Mouse (Mus musculus): ENCODE measurements around the gene Gm13697. TPM values are rescaled to one million over a fixed set of nuclear protein-coding genes. Genes with fewer than 3 reads are reported as not detected.

The Gm13697 gene
- polyA plus RNA-seq, 1 experiment from 2014 or later, result not detected

DNA sequence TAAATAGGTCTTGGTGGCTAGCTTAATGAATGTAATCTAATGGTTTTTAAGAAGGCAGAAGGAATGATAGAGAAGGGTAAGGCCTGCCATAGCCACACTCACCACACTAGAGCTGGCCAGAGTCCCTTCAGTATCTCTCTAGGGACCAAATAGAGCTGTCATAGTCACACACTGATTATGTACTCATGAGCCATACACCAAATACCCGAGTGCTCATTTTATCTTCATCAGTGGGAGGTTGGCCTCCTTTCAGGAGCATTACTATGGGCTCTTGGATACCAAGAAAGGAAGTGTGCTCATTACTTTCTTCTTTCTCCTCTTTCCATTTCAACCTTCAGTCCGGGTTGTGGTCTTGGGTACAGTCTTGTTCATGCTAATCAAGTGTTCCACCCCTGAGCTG is 37.4 kb downstream of the Gm13697 start:
- Histone ChIP-seq H3K4me1 (replicated peaks; ENCODE audit: control insufficient read depth, insufficient read depth, low read length) (no peaks in the 10 kb centered on the region), H3K4me2 (ENCODE audit: low read depth, low read length, severe bottlenecking) (no peak overlapping the region), H3K4me3 (ENCODE audit: low read depth, low read length) (no peak overlapping the region), H3K27ac (ENCODE audit: low read depth, low read length) (no peak overlapping the region), H3K27me3 (ENCODE audit: control insufficient read depth, insufficient read depth, low read length) (no peaks in the 10 kb centered on the region), H3K9ac (ENCODE audit: low read length) (no peak overlapping the region), H3K36me3 (ENCODE audit: control insufficient read depth, insufficient read depth, low read length) (no peaks in the 10 kb centered on the region), H3K9me3 (ENCODE audit: control insufficient read depth, low read length) (no peaks in the 10 kb centered on the region)
- WGBS, result 87% methylated on average over 2 of the region's 2 CpGs
- no peak for ATAC-seq (replicated peaks; ENCODE audit: low FRiP score)
- no peak for DNase-seq (ENCODE audit: low spot score)

DNA sequence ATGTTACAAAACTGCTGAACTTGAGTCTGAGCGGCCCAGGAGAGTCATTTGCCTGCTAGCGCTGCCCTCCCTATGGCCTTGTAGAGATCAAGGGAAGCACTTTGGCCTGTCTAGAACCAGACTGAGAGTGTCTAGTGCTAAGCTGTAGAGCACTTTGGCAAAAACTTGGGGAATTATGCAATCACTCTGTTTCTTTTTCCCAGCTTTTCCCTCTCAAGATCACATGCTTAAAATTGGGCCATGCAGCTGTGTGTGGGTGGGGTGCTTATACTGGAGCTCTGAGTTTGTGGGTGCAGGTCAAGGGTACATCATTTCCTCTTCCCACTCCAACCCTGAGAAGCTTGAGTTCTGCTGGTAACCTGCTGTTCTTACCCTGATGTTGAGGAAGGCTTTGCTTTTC is 38.4 kb downstream of the Gm13697 start:
- Histone ChIP-seq H3K4me3 (ENCODE audit: low read depth, low read length) (no peak overlapping the region), H3K27me3 (ENCODE audit: control insufficient read depth, insufficient read depth, low read length) (no peaks in the 10 kb centered on the region), H3K4me2 (ENCODE audit: low read depth, low read length, severe bottlenecking) (no peak overlapping the region), H3K36me3 (ENCODE audit: control insufficient read depth, insufficient read depth, low read length) (no peaks in the 10 kb centered on the region), H3K9me3 (ENCODE audit: control insufficient read depth, low read length) (no peaks in the 10 kb centered on the region), H3K4me1 (replicated peaks; ENCODE audit: control insufficient read depth, insufficient read depth, low read length) (no peaks in the 10 kb centered on the region), H3K27ac (ENCODE audit: low read depth, low read length) (no peak overlapping the region), H3K9ac (ENCODE audit: low read length) (no peak overlapping the region)
- DNase-seq (ENCODE audit: low spot score) (no peak), ATAC-seq (replicated peaks; ENCODE audit: low FRiP score) (no peak)
- WGBS, result 91% methylated on average over 2 of the region's 2 CpGs

DNA sequence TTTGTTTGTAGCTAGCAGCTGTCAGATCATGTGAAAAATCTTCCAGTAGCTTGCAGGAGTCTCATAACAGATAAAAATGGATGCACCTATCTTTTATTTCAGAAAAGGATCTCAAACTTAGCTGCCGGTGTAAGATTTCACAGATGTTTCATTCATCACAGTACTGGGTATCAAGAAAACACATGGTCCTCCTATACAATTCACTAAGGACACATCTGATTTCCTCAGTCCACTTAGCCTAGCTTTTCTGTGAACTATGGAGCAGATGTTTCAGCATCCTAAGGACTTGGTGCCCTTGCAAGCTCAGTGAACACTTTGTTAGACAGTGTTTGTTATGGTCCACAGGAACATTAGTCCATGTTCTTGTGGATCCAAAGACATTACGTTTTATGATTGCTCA is 38.8 kb downstream of the Gm13697 start:
- H3K4me1 ChIP-seq (replicated peaks; ENCODE audit: control insufficient read depth, insufficient read depth, low read length), result no peaks in the 10 kb centered on the region
- H3K4me3 ChIP-seq (ENCODE audit: low read depth, low read length), result no peak overlapping the region
- WGBS, result 91% methylated on average over 2 of the region's 2 CpGs
- H3K9ac ChIP-seq (ENCODE audit: low read length), result no peak overlapping the region
- no peaks in the 10 kb centered on the region for H3K9me3 ChIP-seq (ENCODE audit: control insufficient read depth, low read length)
- no peaks in the 10 kb centered on the region for H3K36me3 ChIP-seq (ENCODE audit: control insufficient read depth, insufficient read depth, low read length)
- ATAC-seq (replicated peaks; ENCODE audit: low FRiP score) (no peak), DNase-seq (ENCODE audit: low spot score) (no peak)
- H3K4me2 ChIP-seq (ENCODE audit: low read depth, low read length, severe bottlenecking), result no peak overlapping the region
- no peaks in the 10 kb centered on the region for H3K27me3 ChIP-seq (ENCODE audit: control insufficient read depth, insufficient read depth, low read length)
- no peak overlapping the region for H3K27ac ChIP-seq (ENCODE audit: low read depth, low read length)

DNA sequence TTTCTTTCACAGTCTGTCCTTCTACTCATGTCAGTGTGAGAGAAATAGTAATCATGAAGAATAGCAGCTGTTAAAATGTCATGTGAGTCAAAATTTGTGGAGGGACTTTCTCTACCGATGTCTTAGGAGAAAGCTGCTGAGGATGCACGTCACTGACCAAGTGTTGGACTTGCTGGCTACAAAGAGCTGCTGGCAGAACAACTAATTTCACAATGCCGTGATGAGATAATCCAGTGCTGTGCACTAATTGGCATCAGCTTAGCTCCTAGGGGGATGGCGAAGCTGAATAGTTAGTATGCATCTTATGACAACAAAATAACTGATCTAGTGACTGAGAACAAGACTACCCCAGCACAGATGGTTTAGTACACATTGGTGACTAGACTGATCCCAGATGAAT is 40.7 kb downstream of the Gm13697 start:
- H3K9me3 ChIP-seq (ENCODE audit: control insufficient read depth, low read length), result no peaks in the 10 kb centered on the region
- no peak overlapping the region for H3K9ac ChIP-seq (ENCODE audit: low read length)
- no peaks in the 10 kb centered on the region for H3K4me1 ChIP-seq (replicated peaks; ENCODE audit: control insufficient read depth, insufficient read depth, low read length)
- H3K27me3 ChIP-seq (ENCODE audit: control insufficient read depth, insufficient read depth, low read length), result no peaks in the 10 kb centered on the region
- H3K36me3 ChIP-seq (ENCODE audit: control insufficient read depth, insufficient read depth, low read length), result no peaks in the 10 kb centered on the region
- H3K4me3 ChIP-seq (ENCODE audit: low read depth, low read length), result no peak overlapping the region
- H3K27ac ChIP-seq (ENCODE audit: low read depth, low read length), result no peak overlapping the region
- ATAC-seq (replicated peaks; ENCODE audit: low FRiP score) (peak; percentile 66), DNase-seq (ENCODE audit: low spot score) (no peak)
- no peak overlapping the region for H3K4me2 ChIP-seq (ENCODE audit: low read depth, low read length, severe bottlenecking)
- WGBS, result 24% methylated on average over 4 of the region's 4 CpGs

DNA sequence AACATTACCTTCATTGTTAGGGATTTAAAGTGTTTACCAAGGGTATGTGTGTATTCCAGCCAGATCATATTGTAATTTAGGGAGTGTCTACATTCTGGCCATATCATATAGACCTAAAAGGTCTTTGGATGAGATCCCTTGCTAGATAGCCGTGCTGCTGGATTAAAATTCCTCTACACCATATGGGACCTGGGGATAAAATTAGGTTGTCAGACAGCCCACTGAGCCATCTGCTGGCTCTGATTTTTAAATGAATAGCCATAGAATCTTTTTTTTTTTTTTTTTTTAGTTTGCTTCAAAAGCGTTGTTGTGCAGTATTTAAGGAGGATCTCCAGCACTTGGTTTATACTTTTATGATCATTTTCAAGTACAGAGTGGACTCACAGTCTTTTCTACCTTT is 48.0 kb downstream of the Gm13697 start:
- Histone ChIP-seq H3K36me3 (ENCODE audit: control insufficient read depth, insufficient read depth, low read length) (no peaks in the 10 kb centered on the region), H3K9me3 (ENCODE audit: control insufficient read depth, low read length) (no peaks in the 10 kb centered on the region), H3K4me3 (ENCODE audit: low read depth, low read length) (no peak overlapping the region), H3K27ac (ENCODE audit: low read depth, low read length) (no peak overlapping the region), H3K4me1 (replicated peaks; ENCODE audit: control insufficient read depth, insufficient read depth, low read length) (no peaks in the 10 kb centered on the region), H3K27me3 (ENCODE audit: control insufficient read depth, insufficient read depth, low read length) (no peaks in the 10 kb centered on the region), H3K9ac (ENCODE audit: low read length) (no peak overlapping the region), H3K4me2 (ENCODE audit: low read depth, low read length, severe bottlenecking) (no peak overlapping the region)
- 89% methylated on average over 2 of the region's 2 CpGs for WGBS
- no peak for DNase-seq (ENCODE audit: low spot score)
- no peak for ATAC-seq (replicated peaks; ENCODE audit: low FRiP score)

DNA sequence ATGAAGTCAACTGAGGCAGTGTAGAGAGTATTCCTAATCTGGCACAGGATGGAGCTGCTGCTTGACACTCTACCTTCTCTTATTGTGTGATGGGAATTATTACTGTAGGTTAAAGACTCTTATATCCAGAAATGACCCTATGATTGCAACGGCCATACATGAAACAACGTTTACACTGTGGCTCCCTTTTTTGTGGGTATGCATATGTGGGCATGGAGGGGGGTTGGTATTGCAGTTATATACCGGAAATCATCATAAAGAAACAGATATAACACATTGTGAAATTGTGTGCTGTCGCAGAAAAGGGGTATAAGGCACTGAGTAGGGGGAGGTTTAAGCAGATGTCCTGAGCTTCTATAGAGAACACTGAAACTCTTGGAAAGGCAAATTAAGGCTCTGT is 51.5 kb downstream of the Gm13697 start:
- no peak overlapping the region for H3K4me3 ChIP-seq (ENCODE audit: low read depth, low read length)
- no peaks in the 10 kb centered on the region for H3K36me3 ChIP-seq (ENCODE audit: control insufficient read depth, insufficient read depth, low read length)
- WGBS, result 89% methylated on average over 4 of the region's 4 CpGs
- no peaks in the 10 kb centered on the region for H3K27me3 ChIP-seq (ENCODE audit: control insufficient read depth, insufficient read depth, low read length)
- no peaks in the 10 kb centered on the region for H3K9me3 ChIP-seq (ENCODE audit: control insufficient read depth, low read length)
- DNase-seq (ENCODE audit: low spot score) (no peak), ATAC-seq (replicated peaks; ENCODE audit: low FRiP score) (no peak)
- no peak overlapping the region for H3K27ac ChIP-seq (ENCODE audit: low read depth, low read length)
- no peaks in the 10 kb centered on the region for H3K4me1 ChIP-seq (replicated peaks; ENCODE audit: control insufficient read depth, insufficient read depth, low read length)
- H3K9ac ChIP-seq (ENCODE audit: low read length), result no peak overlapping the region
- no peak overlapping the region for H3K4me2 ChIP-seq (ENCODE audit: low read depth, low read length, severe bottlenecking)

Other genes starting within 250 kb of the Gm13697 start
- gene Fam171b, start 172.1 kb upstream of the Gm13697 start, polyA plus RNA-seq (2014; fragmentation: Nextera tagmentation; extraction: Ambion mirVana), result 56.6 and 58.9 TPM in 2 replicates
- gene Zswim2, start 43.5 kb upstream of the Gm13697 start, polyA plus RNA-seq (2014; fragmentation: Nextera tagmentation; extraction: Ambion mirVana), result not detected in 2 replicates
- not detected in 2 replicates for gene Gm13698, start 29.1 kb upstream of the Gm13697 start, polyA plus RNA-seq (2014; fragmentation: Nextera tagmentation; extraction: Ambion mirVana)
- not detected in 2 replicates for gene Gm13693, start 23.2 kb upstream of the Gm13697 start, polyA plus RNA-seq (2014; fragmentation: Nextera tagmentation; extraction: Ambion mirVana)
- not detected in 2 replicates for gene Gm13695, start 17.4 kb upstream of the Gm13697 start, polyA plus RNA-seq (2014; fragmentation: Nextera tagmentation; extraction: Ambion mirVana)
- not detected in 2 replicates for gene Gm13696, start 11.6 kb upstream of the Gm13697 start, polyA plus RNA-seq (2014; fragmentation: Nextera tagmentation; extraction: Ambion mirVana)
- gene Gm13694, start 5.8 kb upstream of the Gm13697 start, polyA plus RNA-seq (2014; fragmentation: Nextera tagmentation; extraction: Ambion mirVana), result not detected in 2 replicates
- not detected in 2 replicates for gene Gm13691, start 5.8 kb downstream of the Gm13697 start, polyA plus RNA-seq (2014; fragmentation: Nextera tagmentation; extraction: Ambion mirVana)